Mouse (Mus musculus) ovary, postnatal 36 days (tissue): ENCODE results near the gene Mapk1.

Experiments
- DNase-seq: peaks from one replicate; pipeline ENCODE4 v3.0.0; 2022; ENCODE audit warnings: low spot score, mixed read lengths

Gene Mapk1

GRCm38 (mm10) chr16:17085636-17086035, 102.5 kb downstream of the Mapk1 start:
- DNase-seq = peak; percentile 45

- DNase-seq = no peak
Observed at GRCm38 (mm10) chr16:17086241-17086640, 103.1 kb downstream of the Mapk1 start.

- no peak for DNase-seq
Observed at GRCm38 (mm10) chr16:17086669-17087193, 103.5 kb downstream of the Mapk1 start.

GRCm38 (mm10) chr16:17088346-17088745, 105.2 kb downstream of the Mapk1 start:
- DNase-seq = no peak

- DNase-seq = no peak
Observed at GRCm38 (mm10) chr16:17096938-17097337, 113.8 kb downstream of the Mapk1 start.
